Mouse (Mus musculus): ENCODE measurements around the gene Gdap1l1. TPM values are rescaled to one million over a fixed set of nuclear protein-coding genes. Genes with fewer than 3 reads are reported as not detected.

The Gdap1l1 gene
- polyA plus RNA-seq, 1 experiment = not detected

GRCm38 (mm10) chr2:163502219-163502618 is 63.9 kb downstream of the Gdap1l1 start:
- WGBS = 34% methylated on average over 2 of the region's 2 CpGs
- TF ChIP-seq CTCF (IDR thresholded peaks at IDR 0.05; ENCODE audit: insufficient read depth, low read depth, low read length) = no peak
- TF ChIP-seq POLR2A (IDR thresholded peaks at IDR 0.05; ENCODE audit: insufficient read depth, low read depth, low read length) = no peak

DNA sequence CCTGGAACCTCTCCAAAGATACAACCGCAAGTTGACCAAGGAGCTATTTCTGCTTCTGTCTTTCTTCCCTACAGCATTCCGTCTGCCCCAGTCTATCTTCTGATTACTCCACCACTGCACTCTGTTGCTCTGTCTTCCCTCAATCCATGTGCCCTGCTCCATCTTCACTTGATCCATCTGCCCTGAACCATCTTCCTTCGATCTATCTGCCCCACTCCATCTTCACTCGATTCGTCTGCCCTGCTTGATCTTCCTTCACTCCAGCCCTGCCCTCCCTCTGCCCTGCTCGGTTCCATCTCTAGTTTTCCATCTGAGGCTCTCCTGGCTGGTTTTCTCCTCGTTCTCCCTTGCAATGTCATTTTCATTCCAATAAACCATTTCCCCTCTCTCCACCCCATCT is 64.9 kb downstream of the Gdap1l1 start:
- Histone ChIP-seq H3K4me1 (ENCODE audit: control insufficient read depth, insufficient read depth, low read length) (no peaks in the 10 kb centered on the region), H3K4me3 (ENCODE audit: insufficient read depth, low read depth, low read length) (no peak overlapping the region), H3K27ac (ENCODE audit: insufficient read depth, low read depth, low read length) (no peak overlapping the region)
- TF ChIP-seq CTCF (IDR thresholded peaks at IDR 0.05; ENCODE audit: insufficient read depth, low read depth, low read length) (no peak), POLR2A (IDR thresholded peaks at IDR 0.05; ENCODE audit: insufficient read depth, low read depth, low read length) (no peak)
- WGBS = 81% methylated on average over 7 of the region's 7 CpGs

More at GRCm38 (mm10) chr2:163502219-163502618, 63.9 kb downstream of the Gdap1l1 start:
- Histone ChIP-seq H3K4me1 (ENCODE audit: control insufficient read depth, insufficient read depth, low read length) (no peaks in the 10 kb centered on the region), H3K27ac (ENCODE audit: insufficient read depth, low read depth, low read length) (no peak overlapping the region), H3K4me3 (ENCODE audit: insufficient read depth, low read depth, low read length) (no peak overlapping the region)

Other genes with a start within 250 kb of the Gdap1l1 start
- gene Tox2, start 235.4 kb upstream of the Gdap1l1 start, polyA plus RNA-seq (2012; ENCODE audit: insufficient read depth, insufficient read length, low replicate concordance, missing spikeins) = not detected in 2 replicates
- not detected in 2 replicates for gene Jph2, start 40.5 kb upstream of the Gdap1l1 start, polyA plus RNA-seq (2012; ENCODE audit: insufficient read depth, insufficient read length, low replicate concordance, missing spikeins)
- not detected in 2 replicates for gene Oser1, start 13.8 kb upstream of the Gdap1l1 start, polyA plus RNA-seq (2012; ENCODE audit: insufficient read depth, insufficient read length, low replicate concordance, missing spikeins)
- not detected in 2 replicates for gene Fitm2, start 34.2 kb downstream of the Gdap1l1 start, polyA plus RNA-seq (2012; ENCODE audit: insufficient read depth, insufficient read length, low replicate concordance, missing spikeins)
- not detected in 2 replicates for gene R3hdml, start 53.8 kb downstream of the Gdap1l1 start, polyA plus RNA-seq (2012; ENCODE audit: insufficient read depth, insufficient read length, low replicate concordance, missing spikeins)
- gene Hnf4a, start 68.3 kb downstream of the Gdap1l1 start, polyA plus RNA-seq (2012; ENCODE audit: insufficient read depth, insufficient read length, low replicate concordance, missing spikeins) = not detected in 2 replicates
- not detected in 2 replicates for gene Ttpal, start 163.8 kb downstream of the Gdap1l1 start, polyA plus RNA-seq (2012; ENCODE audit: insufficient read depth, insufficient read length, low replicate concordance, missing spikeins)
- 82.6 TPM in 1 of 2 replicates, not detected in the other for gene Serinc3, start 206.7 kb downstream of the Gdap1l1 start, polyA plus RNA-seq (2012; ENCODE audit: insufficient read depth, insufficient read length, low replicate concordance, missing spikeins)
- not detected in 2 replicates for gene Pkig, start 219.9 kb downstream of the Gdap1l1 start, polyA plus RNA-seq (2012; ENCODE audit: insufficient read depth, insufficient read length, low replicate concordance, missing spikeins)